In genomic region chr11:85773391-85773790, GRCm38 (mm10) we compare ENCODE assay signal across 22 mouse cellular contexts.
"Had no signal": no experiment of that assay in that cellular context is flagged by ENCODE, and none has a peak within 500 bp of the region (broad histone marks: within the 10 kb centered on the region; RNA-seq: fewer than 3 reads in every experiment).

No protein-coding gene starts in this region.

- H3K27ac ChIP-seq: left cerebral cortex, adult 2 months; limb, embryonic 12.5 days; limb, embryonic 15.5 days; liver, embryonic 14.5 days; midbrain, embryonic 10.5 days; midbrain, embryonic 13.5 days; neural tube, embryonic 13.5 days; stomach, embryonic 15.5 days had no signal

- DNase-seq: kidney, adult 2 months; kidney, postnatal 10 days; kidney, postnatal 36 days; layer of hippocampus, postnatal 36 days; liver, postnatal 0 days; lung, embryonic 14.5 days; retina, postnatal 1 day; right cerebral cortex, postnatal 25 days; spleen, adult 18-20 months; thymus, postnatal 25 days had no signal

- H3K9me3 ChIP-seq: limb, embryonic 12.5 days; limb, embryonic 15.5 days; megakaryocyte, embryonic 14.5 days; midbrain, embryonic 10.5 days; midbrain, embryonic 13.5 days; neural tube, embryonic 13.5 days; stomach, embryonic 15.5 days had no signal

- ATAC-seq: liver, postnatal 0 days; midbrain, embryonic 13.5 days; midbrain, embryonic 16.5 days had no signal

- H3K4me3 ChIP-seq: left cerebral cortex, adult 2 months; limb, embryonic 12.5 days; limb, embryonic 15.5 days; megakaryocyte, embryonic 14.5 days; midbrain, embryonic 10.5 days; midbrain, embryonic 13.5 days; myocyte; neural tube, embryonic 13.5 days; stomach, embryonic 15.5 days had no signal

- H3K9ac ChIP-seq: limb, embryonic 12.5 days; limb, embryonic 15.5 days; liver, embryonic 14.5 days; liver, postnatal 0 days; lung, embryonic 14.5 days; midbrain, embryonic 13.5 days; neural tube, embryonic 13.5 days; stomach, embryonic 15.5 days had no signal

- H3K36me3 ChIP-seq: limb, embryonic 12.5 days; limb, embryonic 15.5 days; midbrain, embryonic 10.5 days; midbrain, embryonic 13.5 days; neural tube, embryonic 13.5 days; stomach, embryonic 15.5 days had no signal

- H3K4me2 ChIP-seq: limb, embryonic 12.5 days; limb, embryonic 15.5 days; liver, embryonic 11.5 days; lung, embryonic 14.5 days; midbrain, embryonic 13.5 days; neural tube, embryonic 13.5 days; stomach, embryonic 15.5 days had no signal
